Mouse (Mus musculus): ENCODE data around the gene Hmgb4. TPM values are rescaled to one million over a fixed set of nuclear protein-coding genes. Genes with fewer than 3 reads are reported as not detected.

The Hmgb4 gene
- not detected for total RNA-seq (2022)

- no peak for DNase-seq (ENCODE audit: low spot score in 2 of 2)
Measured at GRCm38 (mm10) chr4:128260907-128261560, at the start of gene Hmgb4. Gene Hmgb4, minus strand, starts transcription at chr4:128260957.

- DNase-seq (ENCODE audit: low spot score in 2 of 2) = no peak
Measured at GRCm38 (mm10) chr4:128306011-128306410, 45.3 kb upstream of the Hmgb4 start.

GRCm38 (mm10) chr4:128304049-128304448 lies 43.3 kb upstream of the Hmgb4 start:
- DNase-seq (ENCODE audit: low spot score in 2 of 2) = peak; percentile 52 to 71

- DNase-seq (ENCODE audit: low spot score in 2 of 2) = no peak
Measured at GRCm38 (mm10) chr4:128288095-128288494, 27.3 kb upstream of the Hmgb4 start.

DNA sequence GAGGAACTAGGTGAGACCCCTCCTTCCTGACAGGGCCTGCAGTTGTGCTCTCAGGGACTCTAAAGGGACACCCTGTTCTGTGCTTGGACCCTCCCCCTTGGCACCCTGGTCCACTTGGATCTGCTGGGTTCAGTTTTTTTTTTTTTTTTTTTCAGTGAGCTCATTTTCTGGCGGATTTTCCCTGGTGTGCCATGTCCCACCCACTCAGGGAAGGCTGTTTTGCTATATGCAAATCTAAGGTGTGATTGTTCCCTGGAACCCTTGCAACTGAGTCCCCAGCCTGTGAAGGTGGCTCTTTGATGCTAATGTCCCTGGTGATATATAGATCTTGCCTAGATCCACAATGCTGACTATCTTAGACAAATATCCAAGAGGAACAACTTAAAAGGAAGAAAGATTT lies 24.3 kb upstream of the Hmgb4 start:
- DNase-seq (ENCODE audit: low spot score in 2 of 2) = no peak

- DNase-seq (ENCODE audit: low spot score in 2 of 2) = no peak
Measured at GRCm38 (mm10) chr4:128275586-128275985, 14.8 kb upstream of the Hmgb4 start.

GRCm38 (mm10) chr4:128275116-128275515 lies 14.4 kb upstream of the Hmgb4 start:
- DNase-seq (ENCODE audit: low spot score in 2 of 2) = peak in 1 of 2 experiments; percentile 10

GRCm38 (mm10) chr4:128273146-128273545 lies 12.4 kb upstream of the Hmgb4 start:
- DNase-seq (ENCODE audit: low spot score in 2 of 2) = no peak

GRCm38 (mm10) chr4:128272501-128272900 lies 11.7 kb upstream of the Hmgb4 start:
- no peak for DNase-seq (ENCODE audit: low spot score in 2 of 2)

GRCm38 (mm10) chr4:128270931-128271330 lies 10.2 kb upstream of the Hmgb4 start:
- DNase-seq (ENCODE audit: low spot score in 2 of 2) = peak in 1 of 2 experiments; percentile 13

GRCm38 (mm10) chr4:128270177-128270576 lies 9.4 kb upstream of the Hmgb4 start:
- DNase-seq (ENCODE audit: low spot score in 2 of 2) = no peak

DNA sequence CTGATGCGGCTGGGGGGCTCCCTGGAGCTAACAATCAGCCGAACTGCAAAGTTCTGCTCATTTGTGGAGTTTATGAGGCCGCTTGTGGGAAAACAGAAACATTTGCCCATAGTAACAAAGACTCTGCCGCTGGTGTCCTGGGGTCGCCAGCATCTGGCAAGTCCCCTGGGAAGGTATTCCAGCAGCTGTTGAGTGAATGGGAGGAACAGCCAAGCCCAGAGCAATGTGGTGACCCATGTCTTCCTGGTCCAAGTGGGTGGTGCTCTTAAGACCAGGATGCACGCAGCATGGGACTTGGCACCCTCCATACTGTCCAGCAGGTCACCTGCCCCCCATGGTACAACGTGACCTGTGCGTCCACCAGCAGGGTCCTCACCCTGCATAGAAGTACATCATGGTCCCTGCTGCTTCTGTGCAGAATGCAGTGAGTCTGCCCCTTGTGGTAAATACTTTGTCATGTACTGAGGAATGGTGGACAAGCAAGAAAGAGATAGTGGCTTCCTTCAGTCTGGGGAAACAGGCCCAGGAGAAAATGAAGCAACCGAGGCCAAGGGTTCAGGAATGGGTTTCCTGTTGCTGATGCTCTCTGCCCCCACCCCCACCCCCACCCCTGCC lies 8.6 kb upstream of the Hmgb4 start:
- DNase-seq (ENCODE audit: low spot score in 2 of 2) = no peak

GRCm38 (mm10) chr4:128265341-128265740 lies 4.6 kb upstream of the Hmgb4 start:
- no peak for DNase-seq (ENCODE audit: low spot score in 2 of 2)

- DNase-seq (ENCODE audit: low spot score in 2 of 2) = no peak
Measured at GRCm38 (mm10) chr4:128264491-128264890, 3.7 kb upstream of the Hmgb4 start.

- no peak for DNase-seq (ENCODE audit: low spot score in 2 of 2)
Measured at GRCm38 (mm10) chr4:128259211-128259610, 1.5 kb downstream of the Hmgb4 start.

DNA sequence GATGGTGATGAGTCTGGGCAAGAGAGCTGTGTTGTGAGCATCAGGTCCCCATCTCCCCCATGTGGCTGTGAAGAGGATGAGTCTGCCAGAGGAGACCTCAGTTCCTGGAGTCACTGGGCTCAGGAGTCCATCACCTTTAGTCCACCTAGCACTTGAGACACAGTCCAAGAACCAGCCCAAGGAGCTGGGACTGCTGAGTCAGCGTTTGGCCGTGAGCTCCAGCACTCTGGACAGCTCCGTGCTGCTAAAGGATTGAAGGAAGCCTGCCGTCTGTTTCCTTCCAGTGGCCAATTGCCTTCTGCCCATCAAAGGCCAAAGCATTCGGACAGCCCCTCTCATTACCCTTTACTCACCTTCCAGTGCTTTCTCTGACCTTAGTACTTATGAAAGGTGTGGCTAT lies 12.1 kb downstream of the Hmgb4 start:
- no peak for DNase-seq (ENCODE audit: low spot score in 2 of 2)

GRCm38 (mm10) chr4:128245201-128245600 lies 15.6 kb downstream of the Hmgb4 start:
- DNase-seq (ENCODE audit: low spot score in 2 of 2) = no peak

GRCm38 (mm10) chr4:128241854-128242356 lies 18.9 kb downstream of the Hmgb4 start:
- no peak for DNase-seq (ENCODE audit: low spot score in 2 of 2)

DNA sequence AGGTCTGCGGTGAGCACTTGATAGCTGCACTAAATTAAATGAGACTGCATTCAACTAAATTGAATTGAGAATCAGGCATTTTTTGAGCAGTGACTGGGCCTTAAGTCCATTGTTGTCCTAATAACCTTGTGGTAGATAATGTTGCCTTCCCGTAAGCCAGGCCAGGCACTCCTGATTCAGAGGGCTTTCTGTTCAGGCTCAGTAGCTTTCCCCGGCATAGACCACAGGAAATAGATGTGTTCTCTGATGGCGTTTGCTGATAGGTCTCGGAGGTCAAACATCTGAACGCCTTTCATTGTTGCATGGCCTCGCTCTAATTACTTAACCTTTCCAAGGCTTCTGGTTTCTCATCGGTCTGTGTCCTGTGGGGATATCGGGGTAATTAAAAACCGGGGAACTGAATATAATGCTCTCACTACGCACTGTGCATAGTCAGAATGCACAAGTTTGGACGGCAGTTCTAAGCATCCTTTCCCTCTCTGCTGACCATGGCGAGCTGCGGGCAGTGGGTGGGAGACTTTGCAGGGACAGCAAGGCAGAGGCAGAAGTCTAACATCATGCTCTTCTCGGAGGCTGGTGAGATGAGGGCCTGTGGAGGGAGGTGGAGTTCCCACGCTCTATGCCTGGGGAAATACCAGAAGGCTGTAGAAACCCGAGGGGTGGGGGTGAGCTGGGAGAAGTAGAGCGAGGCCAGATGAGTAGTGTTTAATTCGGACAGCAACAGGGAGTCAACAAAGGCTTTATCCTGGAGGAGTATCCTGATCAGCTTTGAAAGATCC lies 19.5 kb downstream of the Hmgb4 start:
- no peak for DNase-seq (ENCODE audit: low spot score in 2 of 2)

GRCm38 (mm10) chr4:128239113-128239512 lies 21.6 kb downstream of the Hmgb4 start:
- DNase-seq (ENCODE audit: low spot score in 2 of 2) = no peak

GRCm38 (mm10) chr4:128233458-128233857 lies 27.3 kb downstream of the Hmgb4 start:
- no peak for DNase-seq (ENCODE audit: low spot score in 2 of 2)
